Mouse (Mus musculus): ENCODE results near the gene Slc38a9.

Slc38a9 gene

DNA sequence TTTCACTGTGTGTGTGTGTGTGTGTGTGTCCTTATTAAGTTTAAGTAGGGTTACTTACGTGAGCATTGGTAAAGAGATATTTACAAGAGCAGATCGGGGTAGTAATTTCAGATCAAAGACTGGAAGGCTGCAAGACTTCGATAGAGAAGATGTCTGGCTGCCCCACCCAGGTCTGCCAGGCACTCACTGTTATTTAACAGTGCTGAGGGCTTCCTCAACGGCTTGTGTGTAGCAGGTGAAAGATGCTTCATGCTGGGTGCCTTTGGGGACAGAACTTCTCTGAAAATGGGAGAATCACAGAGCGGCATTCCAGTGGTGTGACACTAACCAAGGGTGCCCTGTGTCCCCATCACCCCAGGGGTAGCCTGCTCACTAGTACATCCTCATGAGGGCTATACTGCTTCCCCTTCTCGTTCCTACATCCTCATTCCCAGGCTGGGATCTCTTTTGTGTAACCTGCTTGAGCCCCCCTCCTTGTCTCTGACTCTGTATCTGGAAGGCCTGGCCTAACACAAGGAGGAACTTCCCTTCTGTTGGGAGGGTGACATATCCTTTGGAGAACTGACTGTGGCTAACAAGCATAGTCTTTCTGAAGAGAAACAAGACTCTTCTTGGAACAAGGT, 87.4 kb downstream of the Slc38a9 start:
- DNase-seq: no peak

DNA sequence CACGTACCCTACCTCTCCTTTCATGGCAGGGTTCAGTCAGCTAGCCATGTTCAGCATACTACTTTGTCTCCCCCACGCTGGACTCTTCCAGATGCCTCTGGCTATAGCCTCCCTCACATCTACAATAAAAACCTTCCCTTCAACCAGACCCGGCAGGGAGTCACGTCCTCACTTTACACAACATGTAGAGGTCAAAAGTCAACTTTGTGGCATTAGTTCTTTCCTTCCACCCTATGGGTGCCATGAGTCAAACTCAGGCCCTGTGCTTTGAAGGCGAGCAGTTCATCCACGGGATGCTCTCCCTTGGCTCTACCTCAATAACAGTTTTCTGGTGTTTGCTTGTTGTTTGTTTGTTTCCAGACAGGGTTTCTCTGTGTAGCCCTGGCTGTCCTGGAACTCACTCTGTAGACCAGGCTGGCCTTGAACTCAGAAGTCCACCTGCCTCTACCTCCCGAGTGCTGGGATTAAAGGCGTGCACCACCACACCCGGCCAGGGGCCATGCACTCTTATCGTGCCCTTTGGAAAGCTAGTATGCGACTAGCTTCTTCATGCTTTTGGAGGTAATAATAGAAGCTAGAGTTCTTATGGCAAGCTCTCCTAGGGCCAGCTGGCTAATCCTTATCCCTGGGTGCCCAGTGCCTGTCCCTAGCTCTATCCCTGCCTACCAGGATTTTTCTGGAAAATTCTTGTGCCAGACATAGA, 88.4 kb downstream of the Slc38a9 start:
- DNase-seq: no peak

GRCm38 (mm10) chr13:112749881-112750280, 89.3 kb downstream of the Slc38a9 start:
- DNase-seq: no peak

DNA sequence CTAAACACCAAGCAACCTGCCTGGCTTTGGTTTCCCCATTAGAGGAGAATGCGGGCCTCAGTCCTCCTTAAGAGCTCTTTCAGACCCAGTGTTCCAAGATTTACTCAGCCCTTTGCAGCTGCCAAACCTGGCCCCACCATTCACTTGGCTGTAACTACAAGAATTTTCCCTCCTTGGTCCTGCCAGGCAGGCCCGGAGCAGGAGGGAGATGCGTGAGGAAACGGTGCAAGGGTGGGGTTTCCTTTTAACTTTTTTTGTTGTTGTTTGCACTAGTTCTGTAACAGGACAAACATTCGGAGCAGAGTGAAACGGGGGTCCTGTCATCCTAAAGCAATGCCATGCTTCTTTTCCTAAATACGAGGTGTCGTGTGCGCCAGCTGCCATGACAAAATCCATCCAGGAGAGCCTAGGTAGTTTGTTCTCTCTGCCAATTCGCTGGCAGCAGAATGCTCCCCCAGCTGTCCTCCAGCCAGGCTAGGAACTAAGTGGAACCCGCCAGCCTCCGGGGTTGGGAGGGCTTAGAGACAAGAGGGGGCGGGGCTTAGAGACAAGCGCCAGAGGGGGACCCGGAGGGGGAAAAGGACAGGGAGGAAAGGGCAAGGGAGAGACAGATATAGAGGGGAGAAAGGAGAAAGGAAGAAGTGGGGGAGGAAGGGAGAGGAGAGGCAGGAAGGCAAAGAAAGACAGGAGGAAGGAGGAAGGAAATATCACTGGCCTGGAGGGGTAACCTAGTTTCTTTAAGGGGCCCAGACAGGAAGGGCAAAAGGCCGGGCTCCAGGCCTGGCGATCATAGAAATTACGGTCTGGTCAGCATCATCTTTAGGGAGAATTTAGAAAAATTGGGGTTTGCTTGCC, 91.1 kb downstream of the Slc38a9 start:
- no peak for DNase-seq

- no peak for DNase-seq
These were observed 91.9 kb downstream of the Slc38a9 start for GRCm38 (mm10) chr13:112752309-112752975.

DNA sequence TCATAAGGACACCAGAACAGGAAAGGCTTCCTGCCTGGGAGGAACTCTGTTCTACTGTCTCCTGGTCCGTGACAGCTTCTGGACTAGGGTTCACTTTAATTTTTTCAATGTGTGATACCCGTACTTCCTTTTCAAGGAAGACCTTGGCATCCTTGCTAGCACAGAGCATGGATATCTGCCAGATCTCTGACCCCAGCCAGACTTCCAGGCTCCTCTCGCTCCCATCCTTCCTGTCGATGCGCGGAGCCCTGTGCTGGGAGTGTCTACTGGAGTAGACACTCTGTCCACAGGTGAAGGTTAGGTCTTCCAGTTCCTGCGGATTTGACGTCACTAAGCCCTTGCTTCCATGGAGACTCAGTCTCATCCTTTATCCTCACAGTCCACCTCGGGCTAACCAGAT, 93.0 kb downstream of the Slc38a9 start:
- DNase-seq: no peak

- DNase-seq: no peak
These were observed 94.3 kb downstream of the Slc38a9 start for GRCm38 (mm10) chr13:112754871-112755270.

DNA sequence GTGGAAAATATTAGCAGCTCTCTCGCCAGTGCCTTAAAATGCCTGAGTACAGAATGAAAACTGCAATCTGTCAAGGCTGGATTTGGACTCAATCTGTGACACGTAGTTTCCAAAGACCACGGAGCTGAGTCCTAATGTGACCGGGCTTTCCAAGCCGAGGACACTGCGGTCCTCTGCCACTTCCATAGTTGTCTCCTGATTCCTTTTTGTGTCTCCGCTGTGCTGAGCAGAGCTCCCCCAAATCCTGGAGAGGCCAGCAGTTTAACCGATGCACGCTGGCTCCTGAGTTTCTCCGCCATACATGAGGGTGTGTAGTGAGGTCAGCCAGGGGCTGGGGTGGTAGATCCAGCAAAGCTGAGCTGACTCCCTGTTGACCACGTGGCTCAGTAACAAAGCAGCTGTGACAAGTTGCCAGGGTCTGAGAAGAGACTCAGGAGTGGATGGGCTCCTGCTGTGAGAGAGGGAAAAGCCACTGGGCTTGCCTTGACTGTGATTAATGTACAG, 95.0 kb downstream of the Slc38a9 start:
- DNase-seq: no peak

DNA sequence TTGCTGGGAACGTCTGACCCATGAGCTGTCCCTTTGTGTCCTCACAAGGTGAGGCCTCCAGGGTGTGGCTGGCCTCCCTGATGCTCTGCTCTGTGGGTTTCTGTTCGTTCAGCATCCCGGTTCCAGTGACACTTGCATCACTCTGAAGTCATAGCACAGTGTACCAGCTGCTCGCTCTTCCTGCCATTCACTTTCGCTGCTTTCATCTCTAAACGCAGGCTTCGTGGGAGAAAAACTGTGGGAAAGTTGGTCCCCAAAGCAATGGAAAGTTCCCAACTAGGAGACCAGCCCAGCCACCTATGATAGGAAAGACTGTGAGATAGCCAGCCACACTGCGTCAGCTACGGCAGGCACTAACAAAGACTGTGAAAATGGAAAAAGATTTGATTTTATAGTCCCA, 96.8 kb downstream of the Slc38a9 start:
- no peak for DNase-seq

DNA sequence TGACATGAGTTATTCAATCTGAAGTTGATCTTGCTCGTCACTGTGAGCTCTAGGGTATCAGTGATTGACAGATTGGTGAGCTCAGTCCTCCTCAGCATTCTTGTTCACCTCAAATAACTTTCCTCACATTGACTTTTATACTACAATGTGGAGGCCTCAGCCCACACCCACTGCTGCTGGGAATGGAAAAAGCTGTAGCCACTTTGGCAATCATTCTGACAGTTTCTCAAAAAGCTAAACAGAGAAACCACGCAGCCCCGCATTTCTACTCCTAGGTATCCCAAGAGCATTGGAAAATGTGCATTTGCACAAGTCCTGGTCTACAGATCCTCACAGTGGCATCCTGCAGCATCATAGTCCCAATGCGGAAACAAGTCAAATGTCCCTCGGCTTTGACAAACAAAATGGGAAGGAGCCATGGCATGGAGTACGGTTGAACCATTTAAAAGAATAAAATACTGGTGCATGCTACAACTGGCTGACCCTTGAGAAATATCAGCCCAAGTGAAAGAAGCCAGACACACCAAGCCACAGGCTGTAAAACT, 98.1 kb downstream of the Slc38a9 start:
- no peak for DNase-seq

DNA sequence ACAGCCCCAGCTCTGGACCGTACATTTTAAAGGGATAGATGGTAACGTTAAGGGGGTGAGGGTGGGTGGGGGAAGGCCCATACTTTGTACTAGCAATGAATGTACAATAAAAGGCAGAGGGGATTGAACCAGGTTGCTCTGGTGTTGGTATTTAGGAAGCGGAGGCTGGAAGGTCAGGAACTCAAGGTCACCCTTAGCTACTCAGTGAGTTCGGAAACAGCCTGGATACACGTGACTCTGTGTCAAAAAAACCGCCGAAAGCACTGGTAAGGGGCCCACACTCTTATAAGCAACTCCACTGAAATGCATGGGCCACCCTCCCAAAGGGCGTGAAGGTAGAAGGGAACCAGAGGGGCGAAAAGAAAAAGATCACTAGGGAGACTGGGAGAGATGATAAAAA, 98.8 kb downstream of the Slc38a9 start:
- DNase-seq: no peak

- no peak for DNase-seq
These were observed 99.4 kb downstream of the Slc38a9 start for GRCm38 (mm10) chr13:112759777-112760537.

DNA sequence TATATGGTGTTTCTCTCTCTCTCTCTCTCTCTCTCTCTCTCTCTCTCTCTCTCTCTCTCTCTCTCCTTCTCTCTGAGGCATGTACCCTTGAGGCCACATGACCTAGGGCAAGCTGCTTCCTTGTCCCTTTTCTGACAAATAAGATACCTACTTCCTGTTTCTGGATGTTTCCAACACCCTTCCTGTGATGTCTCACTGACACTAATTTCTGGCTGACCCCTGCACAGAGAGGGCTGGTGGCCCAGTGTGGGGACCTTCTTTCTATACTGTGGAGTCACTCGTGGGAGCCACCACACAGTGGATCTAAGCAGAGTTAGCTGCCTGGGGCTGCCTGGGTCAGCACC, 100.0 kb downstream of the Slc38a9 start:
- no peak for DNase-seq

GRCm38 (mm10) chr13:112761787-112762186, 101.2 kb downstream of the Slc38a9 start:
- DNase-seq: no peak

DNA sequence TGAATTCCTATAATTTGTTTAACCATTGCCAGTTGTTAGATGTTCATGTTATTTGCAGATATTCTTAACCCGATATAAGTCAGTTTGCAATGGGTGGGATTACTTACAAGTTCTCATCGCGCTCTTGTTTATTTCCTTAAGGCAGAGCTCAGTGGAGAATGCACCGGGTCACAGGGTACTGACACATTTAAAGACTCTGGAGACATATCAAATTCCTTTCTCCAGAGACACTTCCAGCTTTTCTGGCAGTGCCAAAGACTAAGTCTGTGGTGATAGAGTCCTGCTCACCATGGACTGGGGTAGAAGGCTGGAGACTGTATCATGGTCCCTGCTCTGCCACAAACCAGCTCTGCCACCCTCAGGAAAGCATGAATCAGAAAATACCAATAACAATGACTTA, 102.0 kb downstream of the Slc38a9 start:
- no peak for DNase-seq

DNA sequence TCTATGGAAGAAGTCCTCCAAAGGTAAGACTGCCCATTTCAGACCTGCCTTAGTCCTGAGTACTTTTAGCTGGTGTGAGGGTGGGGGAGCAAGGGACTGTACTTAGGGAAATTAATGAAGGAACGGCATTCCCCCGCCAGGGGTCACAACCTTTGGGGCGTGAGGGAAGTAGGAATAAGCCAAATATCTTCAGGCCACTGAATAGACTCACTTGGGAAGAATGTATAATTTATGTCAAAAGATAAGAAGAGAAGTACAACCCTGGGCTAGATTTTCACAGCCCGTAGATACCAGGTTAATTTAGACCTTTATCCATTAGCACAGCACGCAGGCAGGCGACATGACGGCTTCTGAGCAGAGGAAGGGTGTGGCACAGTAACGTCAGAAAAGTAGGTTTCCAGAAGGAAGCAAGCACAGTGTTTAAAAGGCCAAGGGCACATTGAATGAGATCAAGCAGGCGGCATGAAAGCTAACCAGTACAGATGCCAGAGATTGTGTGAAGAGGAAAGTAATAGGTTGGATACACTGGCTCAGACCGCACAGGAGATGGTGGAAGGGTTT, 103.1 kb downstream of the Slc38a9 start:
- no peak for DNase-seq

DNA sequence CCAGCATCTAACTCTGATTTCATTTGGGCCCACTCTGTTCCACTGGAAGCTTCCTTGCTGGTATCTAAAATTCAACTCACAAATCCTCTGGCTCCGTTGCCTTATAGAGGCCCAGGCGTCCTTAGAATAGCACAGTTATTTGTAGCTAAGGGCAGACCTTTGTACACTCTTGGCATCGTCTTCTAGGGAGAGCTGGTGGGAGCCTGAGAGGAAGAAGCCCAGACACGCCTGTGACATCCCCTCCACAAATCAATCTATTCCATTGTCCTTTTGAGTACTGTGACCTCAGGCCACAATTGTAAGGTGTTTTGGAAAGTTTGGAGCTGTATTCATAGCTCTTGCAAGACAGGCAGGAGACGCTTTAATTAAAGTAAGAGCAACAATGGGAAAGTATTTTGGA, 104.0 kb downstream of the Slc38a9 start:
- DNase-seq: no peak

- no peak for DNase-seq
These were observed 105.1 kb downstream of the Slc38a9 start for GRCm38 (mm10) chr13:112765654-112766053.

- no peak for DNase-seq
These were observed 110.2 kb downstream of the Slc38a9 start for GRCm38 (mm10) chr13:112770528-112771328.

- DNase-seq: no peak
These were observed 111.1 kb downstream of the Slc38a9 start for GRCm38 (mm10) chr13:112771447-112772208.
